Mouse (Mus musculus) megakaryocyte, embryonic 14.5 days (primary cell): ENCODE measurements around the gene Akap13.
"Not testable (repeated sequence)": the region's sequence is repeated elsewhere in the genome, so short reads cannot be mapped to it uniquely, and the experiment has no call there.

Experiments used
- FLI1 ChIP-seq: IDR thresholded peaks from 2 replicates; pipeline ENCODE4 v1.6.1; 2012; ENCODE audit warnings: low read length, inconsistent platforms, mixed read lengths
- GATA1 ChIP-seq: IDR thresholded peaks from 3 replicates; pipeline ENCODE4 v1.6.1; 2012; ENCODE audit warnings: mixed read lengths, low read length, inconsistent platforms, borderline replicate concordance

DNA sequence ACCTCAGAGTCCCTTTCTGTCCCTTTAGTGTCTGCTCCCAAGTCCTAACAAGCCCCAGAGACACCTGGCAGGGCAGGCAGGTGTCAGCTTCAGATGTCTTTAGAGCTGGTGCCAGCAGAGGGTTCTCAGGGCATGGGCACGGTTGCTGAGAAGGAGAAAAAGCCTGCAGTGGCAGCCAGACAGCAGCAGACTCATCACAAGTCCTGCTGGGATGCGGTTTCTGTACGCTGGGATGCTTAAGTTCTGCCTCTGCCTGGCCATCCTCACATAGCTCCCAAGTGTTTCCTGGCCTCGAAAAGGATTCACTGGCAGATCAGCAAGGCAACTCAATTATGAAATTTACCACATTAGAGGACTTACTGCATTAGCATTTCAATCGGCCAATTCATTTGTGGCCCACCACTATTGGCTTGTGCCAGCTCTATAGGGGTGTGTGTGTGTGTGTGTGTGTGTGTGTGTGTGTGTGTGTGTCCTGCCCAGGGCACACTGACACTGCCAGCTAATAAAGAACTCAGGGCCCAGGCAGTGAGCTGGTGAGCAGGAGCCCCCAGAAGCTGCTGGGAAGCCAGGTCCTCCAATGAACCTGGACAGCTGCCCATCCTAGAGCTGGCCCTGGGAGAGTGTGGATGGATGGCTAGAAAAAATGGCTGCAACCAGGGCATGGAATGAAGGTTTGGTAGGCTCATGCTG is 311.9 kb downstream of the Akap13 start:
- TF ChIP-seq FLI1, GATA1: not testable (repeated sequence)
